Mouse (Mus musculus) G1E (cell line): Measurements from ENCODE around the gene Sugt1.

ENCODE experiments used
- CTCF ChIP-seq: IDR thresholded peaks from 2 replicates; pipeline ENCODE4 v1.5.1; 2012; ENCODE audit warnings: low read depth, low read length, inconsistent platforms, mixed read lengths
- GATA1 ChIP-seq: IDR thresholded peaks from 2 replicates; pipeline ENCODE4 v1.6.1; 2012; ENCODE audit warnings: borderline replicate concordance, low read length, inconsistent platforms, mixed read lengths

GRCm38 (mm10) chr14:79574361-79574760, 13.1 kb upstream of the Sugt1 start:
- TF ChIP-seq CTCF (no peak), GATA1 (no peak)
